Mouse (Mus musculus): ENCODE results near the gene Psg23.
"Not testable (repeated sequence)": the region's sequence is repeated elsewhere in the genome, so short reads cannot be mapped to it uniquely, and the experiment has no call there.

Psg23 gene

DNA sequence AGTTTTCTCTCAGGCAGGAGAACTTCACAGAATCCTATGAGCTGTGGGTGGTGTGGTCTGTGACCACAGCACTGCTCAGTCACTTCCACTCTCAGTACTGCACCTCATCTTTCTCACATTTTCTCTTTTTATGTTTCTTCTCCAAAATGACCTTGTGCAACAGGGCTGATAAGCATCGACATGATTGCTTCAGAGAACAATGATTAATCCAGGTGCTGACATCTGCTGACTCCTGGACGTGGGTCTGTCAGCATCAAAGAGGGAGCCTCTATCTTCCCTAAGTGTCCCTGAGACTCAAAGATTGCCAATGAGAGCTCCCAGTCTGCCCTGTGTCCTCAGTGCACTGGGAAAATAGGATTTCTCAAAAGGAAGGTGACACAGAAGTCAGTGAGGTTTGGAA, at the start of gene Psg23:
Gene Psg23, minus strand, starts transcription at position 101 of the 400 bp plus-strand sequence.
- DNase-seq (ENCODE audit: low spot score), result not testable (repeated sequence)

DNA sequence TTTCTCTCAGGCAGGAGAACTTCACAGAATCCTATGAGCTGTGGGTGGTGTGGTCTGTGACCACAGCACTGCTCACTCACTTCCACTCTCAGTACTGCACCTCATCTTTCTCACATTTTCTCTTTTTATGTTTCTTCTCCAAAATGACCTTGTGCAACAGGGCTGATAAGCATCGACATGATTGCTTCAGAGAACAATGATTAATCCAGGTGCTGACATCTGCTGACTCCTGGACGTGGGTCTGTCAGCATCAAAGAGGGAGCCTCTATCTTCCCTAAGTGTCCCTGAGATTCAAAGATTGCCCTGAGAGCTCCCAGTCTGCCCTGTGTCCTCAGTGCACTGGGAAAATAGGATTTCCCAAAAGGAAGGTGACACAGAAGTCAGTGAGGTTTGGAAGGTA, 40.3 kb upstream of the Psg23 start, which contains the start of gene Psg21:
Gene Psg21, minus strand, starts transcription at position 101 of the 400 bp plus-strand sequence.
- DNase-seq (ENCODE audit: low spot score), result not testable (repeated sequence)

DNA sequence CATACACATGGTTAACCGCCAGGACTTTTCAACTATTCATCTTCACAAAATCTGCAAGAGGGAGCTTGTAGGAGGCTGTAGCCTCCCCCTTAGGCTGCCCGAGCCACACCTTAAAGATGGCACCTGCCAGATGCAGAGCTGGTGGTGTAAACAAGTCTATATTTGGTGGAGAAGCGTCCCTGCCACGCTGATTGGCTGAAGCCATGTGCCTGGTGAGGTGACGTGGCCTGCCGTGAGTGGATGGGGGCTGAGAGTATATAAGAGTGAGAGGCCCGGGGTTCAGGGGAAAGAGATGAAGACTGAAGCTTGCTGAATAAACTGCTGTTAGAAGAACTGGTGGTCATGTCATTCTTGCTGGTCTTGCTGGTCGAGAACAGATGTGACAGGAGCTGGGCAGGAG, 10.6 kb upstream of the Psg23 start:
- not testable (repeated sequence) for DNase-seq (ENCODE audit: low spot score)

DNA sequence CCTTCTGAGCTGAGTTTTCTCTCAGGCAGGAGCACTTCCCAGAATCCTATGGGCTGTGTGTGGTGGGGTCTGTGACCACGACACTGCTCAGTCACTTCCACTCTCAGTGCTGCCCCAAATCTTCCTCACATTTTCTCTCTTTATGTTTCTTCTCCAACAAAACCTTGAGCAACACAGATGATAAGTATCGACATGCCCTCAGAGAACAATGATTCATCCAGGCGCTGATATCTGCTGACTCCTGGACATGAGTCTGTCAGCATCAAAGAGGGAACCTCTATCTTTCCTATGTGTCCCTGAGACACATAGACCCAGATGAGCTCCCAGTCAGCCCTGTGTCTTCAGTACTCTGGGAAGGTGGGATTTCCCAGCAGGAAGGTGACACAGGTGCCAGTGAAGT, 49.1 kb downstream of the Psg23 start, which contains the start of gene Psg27:
Gene Psg27, minus strand, starts transcription at position 101 of the 400 bp plus-strand sequence.
- DNase-seq (ENCODE audit: low spot score), result no peak

DNA sequence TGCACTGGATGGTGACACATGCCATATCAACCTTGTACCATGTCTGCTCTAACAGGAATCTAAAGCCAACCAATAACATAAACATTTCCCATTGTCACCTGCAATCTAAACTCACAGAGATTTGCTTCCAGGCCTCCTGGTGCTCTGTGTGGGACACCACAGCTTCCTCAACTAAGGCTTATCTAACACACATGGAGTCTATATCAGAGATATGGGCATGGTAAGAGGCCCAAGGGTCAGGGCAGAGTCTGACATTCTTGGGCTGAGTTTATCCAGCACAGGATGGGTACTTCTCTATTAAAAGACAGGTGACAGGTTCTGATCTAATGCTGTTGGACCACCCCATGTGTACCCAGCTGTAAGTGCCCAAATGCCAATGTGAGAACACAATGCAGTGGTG, 56.5 kb downstream of the Psg23 start:
- DNase-seq (ENCODE audit: low spot score), result no peak

All from adipocyte (in vitro differentiated cells).